Mouse (Mus musculus) mature B cell (primary cell): ENCODE results near the gene Nol7.

ENCODE experiments used
- in situ Hi-C: fragments of 300-500 bp; cut with MboI; formaldehyde crosslinking; loops from 2 replicates; pipeline ENCODE4 v1.14.3; 2019

Gene Nol7

GRCm38 (mm10) chr13:43428436-43428835 lies 30.2 kb downstream of the Nol7 start:
- in situ Hi-C loops: no loop called here

DNA sequence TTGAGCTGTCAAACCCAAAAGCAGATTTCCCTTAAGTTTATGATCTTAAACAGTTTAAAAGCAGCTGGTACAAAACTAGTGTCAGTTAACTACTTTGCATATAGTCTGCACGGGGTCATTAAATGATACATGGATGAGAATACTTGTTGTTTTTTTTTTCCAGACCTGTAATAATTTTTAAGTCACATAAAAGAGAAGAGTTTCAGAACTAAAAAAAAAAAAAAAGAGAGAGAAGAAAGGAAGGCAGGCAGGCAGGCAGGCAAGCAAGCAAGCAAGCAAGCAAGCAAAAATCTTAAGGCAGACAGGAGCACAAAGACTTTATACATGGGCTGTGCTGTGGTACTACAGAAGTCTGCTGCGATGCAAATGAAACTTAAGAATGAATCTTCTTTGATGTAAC lies 35.2 kb downstream of the Nol7 start:
- in situ Hi-C loops: no loop called here

DNA sequence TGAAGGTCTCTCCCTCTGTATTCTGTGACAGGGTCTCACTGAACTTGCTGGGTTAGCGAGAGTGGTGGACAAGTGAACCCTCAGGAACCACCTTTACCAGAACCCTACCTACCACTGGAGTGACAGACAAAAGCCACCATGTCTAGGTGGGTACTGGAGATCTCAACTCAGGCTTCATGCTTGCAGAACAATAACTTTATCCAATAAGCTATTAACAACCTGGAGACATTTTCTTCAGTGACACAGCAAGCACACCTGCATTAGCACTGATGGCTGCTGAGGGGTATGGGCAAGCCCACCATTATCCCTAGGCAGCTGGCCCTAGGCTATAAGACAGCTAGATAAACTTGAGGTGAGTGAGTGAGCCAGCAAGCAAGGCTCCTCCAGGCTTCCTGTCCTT lies 42.2 kb downstream of the Nol7 start:
- in situ Hi-C loops: no loop called here

DNA sequence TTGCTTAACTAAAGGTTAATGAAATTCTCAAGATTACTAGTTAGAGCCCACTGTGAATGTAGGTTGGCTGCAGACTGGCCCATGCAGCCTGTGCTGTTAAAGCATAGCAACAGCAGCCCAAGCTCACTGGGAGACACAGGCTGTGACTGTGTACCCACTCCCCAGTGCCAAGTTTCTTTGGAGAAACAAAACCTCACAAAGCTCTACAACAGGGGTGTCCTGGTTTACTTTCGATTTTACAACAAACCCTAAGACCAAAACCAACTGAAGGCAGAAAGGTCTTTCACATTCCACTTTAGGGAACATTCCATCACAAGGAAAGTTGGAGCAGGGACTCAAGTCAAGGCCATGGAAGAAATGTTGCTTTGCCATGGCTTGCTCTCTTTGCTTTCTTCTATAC lies 44.4 kb downstream of the Nol7 start:
- in situ Hi-C loops: no loop called here

DNA sequence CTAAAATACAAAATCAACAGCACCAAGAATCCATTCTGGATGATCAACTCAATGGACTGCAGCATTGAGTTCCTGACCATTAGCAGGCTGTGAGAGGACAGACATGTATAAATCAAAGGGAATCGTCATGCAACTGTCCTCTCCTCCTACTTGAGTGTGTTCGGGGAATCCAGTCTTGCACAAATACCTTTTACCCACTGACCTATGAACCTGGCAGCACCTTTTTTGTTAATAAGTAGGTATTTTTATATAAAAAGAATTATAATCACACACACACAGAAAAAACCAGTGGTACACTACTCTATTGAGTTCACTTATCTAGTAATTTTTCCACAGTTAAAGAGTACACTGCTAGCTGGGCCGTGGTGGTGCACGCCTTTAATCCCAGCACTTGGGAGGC lies 45.5 kb downstream of the Nol7 start:
- in situ Hi-C loops: no loop called here

- in situ Hi-C loops: no loop called here
Observed at GRCm38 (mm10) chr13:43444717-43445116, 46.5 kb downstream of the Nol7 start.

GRCm38 (mm10) chr13:43445754-43446153 lies 47.6 kb downstream of the Nol7 start:
- in situ Hi-C loops: no loop called here

DNA sequence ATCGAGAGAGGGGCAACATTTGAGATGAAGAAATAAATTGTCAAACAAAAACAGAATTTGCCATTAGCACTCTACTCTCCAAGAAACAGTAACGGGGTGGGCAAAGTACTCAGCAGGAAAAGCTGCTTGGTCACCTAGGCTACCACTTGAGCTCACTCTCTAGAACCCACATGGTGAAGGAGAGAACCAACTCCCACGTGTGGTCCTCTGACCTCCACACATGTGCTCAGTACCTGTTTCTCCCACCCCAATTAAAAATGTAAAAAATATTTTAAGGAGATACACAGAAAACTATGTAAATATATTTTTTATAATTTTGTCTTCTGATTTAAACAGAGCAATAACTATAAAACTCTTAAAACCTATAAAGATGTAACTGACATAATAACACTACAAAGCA lies 49.5 kb downstream of the Nol7 start:
- in situ Hi-C loops: no loop called here

DNA sequence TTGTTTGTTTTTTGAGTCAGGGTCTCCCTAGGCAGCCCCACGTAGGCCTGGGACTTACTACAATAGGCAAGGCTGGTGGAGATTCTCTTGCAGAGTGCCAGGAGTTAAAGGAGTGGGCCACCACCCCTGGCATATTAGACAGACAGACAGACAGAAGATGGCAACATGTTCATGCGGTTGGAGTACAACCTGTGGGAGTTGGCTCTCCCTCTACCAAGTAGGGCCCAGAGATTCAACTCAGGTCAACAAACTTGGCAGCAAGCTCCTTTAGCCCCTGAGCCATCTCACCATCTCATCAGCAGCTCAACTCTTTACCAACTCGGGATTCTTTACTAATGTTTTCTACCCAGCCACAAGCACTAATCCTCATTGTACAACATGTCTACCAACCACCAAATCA lies 52.5 kb downstream of the Nol7 start:
- in situ Hi-C loops: no loop called here

DNA sequence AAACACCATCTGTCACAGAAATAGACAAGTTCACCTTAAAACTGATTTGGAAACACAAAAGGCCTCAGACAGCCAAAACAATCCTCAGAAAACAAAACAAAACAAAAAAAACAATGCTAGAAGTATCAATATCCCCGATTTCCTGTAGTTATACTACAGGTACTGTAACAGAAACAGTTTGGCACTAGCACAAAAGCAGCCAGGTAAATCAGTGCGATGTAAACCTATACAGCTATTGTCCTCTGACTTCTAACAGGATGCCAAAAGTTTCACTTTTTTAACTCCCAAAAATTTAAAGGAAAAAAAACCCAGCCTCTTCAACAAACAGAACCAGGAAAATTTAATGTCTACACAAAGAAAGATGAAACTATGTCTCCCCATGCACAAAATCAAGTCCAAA lies 54.0 kb downstream of the Nol7 start:
- in situ Hi-C loops: no loop called here

GRCm38 (mm10) chr13:43452843-43453605 lies 54.8 kb downstream of the Nol7 start:
- in situ Hi-C loops: no loop called here

- in situ Hi-C loops: no loop called here
Observed at GRCm38 (mm10) chr13:43454431-43454830, 56.2 kb downstream of the Nol7 start.
